Mouse (Mus musculus) spleen, postnatal 36 days (tissue): ENCODE measurements around the gene Kif22.
"Not testable (repeated sequence)": the region's sequence is repeated elsewhere in the genome, so short reads cannot be mapped to it uniquely, and the experiment has no call there.

ENCODE experiments used
- DNase-seq, 2 experiments: peaks; one replicate each; pipeline ENCODE4 v3.0.0; 2022; ENCODE audit warnings: low spot score in 2 of 2, mixed read lengths in 1 of 2

The Kif22 gene

DNA sequence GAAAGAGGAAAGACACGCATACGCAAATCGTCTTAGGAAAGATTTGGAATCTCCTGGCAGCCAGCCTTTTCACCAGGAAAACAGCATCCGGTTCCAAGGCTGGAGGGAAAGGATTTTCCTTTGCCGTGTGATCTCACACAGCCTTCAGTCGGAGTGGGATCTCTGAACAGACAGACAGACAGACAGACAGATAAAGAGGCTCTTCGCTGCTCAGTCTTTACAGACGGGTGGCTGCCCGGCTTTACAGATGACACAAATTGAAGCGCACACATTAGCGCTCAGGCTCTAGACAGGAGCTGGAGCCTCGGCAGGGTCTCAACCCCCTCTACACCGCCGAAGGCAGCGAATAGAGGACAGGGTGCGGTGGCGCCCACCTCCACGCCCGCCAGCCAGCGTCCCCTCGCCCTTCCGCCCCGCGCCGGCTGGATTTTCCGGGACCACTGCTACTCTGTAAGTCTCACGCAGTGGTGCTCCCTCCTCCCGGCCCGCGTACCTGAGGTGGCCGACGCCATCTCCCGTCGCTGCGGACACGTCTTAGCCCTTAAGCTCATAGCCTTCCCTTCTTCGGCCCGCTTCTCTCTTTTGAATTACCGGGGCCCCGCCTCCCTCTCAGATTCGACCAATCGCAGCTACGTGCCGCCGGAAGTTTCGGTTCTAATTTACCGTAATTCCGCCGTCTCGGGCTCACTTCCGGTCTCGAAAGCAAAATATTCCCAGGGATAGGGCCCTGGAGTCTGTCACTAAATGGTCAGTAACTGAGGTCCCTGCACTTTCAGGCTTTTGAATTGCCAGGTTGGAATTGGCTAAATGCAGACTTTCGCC lies at the start of gene Kif22:
Gene Kif22, minus strand, starts transcription at position 621 of the 822 bp plus-strand sequence.
- peak; percentile 84 to 90 for DNase-seq

DNA sequence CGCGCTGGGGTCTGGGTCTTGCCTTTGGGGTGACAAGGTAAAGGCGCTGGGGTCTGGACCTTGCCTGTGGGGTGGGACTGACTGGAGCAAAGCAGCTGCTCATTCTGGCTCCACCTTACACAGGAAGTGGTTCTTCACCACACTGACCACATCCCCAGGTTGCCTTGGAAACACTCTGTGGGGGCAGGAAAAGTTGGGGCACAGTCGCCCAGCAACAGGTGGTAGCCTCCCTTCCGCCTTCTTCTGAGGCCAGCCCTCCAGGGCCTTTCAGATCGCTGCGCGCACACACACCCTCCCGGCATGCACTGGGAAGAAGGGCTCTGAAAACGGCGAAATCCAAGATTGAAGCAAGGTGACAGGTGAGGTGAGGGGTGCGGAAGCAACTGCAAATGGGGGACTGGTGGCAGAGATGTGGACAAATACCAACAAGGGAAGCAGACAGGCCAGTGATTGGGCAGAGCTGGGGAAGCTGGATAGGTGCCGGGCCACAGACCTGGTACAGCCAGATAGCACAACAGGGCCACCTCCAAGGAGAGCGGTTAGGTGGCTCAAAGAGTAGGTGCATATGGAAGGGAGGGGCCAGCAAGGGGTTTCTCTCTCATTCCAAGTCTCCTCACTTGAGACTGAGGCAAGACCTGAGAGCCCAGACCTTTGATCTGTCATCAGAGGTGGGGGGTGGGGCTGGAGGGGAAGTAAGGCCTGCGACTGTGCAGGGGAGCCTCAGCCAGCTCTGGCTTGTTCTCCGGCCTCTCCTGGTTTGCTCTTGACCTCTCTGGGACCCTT lies 49.0 kb upstream of the Kif22 start, which contains the start of gene AI467606:
Gene AI467606, plus strand, starts transcription at position 246 of the 783 bp plus-strand sequence.
- peak; percentile 98 for DNase-seq

DNA sequence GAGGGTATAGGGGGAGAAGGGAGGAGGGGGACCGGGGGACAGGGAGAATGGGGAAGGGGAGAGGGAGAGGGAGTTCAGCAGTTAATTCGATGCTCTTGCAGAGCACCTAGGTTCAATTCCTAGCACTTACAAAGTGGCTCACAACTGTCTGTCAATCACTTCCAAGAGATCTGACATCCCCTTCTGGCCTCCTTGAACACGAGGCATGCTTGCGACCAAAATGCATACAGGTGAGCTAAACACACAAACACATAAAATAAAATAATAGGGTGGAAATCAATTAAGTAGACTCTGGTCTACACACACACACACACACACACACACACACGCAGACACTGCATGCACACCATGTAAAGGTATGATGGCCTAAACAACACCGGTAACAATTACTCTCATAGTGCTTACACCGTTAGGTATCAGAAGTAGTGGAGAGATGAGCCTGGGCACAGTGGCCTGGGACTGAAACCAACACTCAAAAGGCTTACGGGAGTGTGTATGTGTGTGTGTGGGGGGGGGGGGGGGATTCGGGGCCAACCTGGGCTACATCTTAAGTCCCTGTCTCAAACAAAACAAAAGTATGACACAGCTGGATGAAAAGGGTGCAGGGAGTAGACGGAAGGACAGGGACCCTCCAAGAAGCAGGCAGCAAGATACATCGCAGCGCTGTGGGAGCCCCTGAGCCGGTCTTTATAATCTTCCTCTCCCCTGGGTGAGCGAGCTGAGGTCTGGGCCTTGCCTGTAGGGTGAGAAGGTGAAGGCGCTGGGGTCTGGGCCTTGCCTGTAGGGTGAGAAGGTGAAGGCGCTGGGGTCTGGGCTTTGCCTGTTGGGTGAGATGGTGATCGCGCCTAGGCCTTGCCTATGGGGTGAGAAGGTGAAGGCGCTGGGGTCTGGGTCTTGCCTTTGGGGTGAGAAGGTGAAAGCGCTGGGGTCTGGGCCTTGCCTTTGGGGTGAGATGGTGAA lies 48.2 kb upstream of the Kif22 start:
- DNase-seq: peak in 1 of 2 experiments; percentile 27

DNA sequence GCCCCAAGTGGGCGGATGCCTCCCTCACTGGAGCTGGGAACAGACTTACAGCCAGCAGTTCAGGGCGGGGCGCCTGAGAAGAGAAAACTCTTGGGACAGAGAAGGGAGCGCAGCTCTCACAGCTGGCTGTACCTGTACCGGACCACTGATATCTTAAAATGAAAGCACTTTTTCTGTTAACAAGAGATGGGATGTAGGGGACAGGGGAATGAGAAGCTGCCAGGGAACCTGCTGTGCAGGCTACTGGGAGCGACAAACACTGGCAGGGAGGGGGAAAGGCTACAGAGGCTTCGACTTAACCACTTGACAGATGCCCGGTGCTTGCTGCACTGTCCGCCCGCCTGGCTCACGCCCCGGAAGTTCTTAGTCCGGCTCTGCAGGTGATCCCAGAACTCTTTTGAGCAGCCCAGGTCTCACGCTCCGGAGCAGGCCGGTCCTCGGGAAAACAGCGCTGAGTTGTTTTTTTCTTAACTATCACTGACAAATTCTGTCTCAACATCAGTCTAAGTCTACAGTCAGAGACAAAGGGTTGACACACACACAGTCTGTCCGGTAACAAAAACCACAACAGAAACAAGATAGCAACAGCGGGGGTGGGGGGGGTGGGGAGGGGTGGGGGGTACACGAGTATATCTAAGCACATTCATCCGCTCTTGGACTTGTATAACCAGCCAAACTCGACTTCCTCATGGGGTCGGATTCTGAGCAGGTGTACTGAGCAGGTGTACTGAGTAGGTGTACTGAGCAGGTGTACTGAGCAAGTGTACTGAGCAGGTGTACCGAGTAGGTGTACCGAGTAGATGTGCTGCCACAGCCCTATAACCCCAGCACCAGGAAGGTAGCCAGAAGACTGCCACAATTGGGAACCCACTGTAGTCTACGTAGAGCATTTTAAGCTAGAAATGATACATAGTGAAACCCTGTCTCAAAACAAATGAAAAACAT lies 46.9 kb upstream of the Kif22 start:
- peak; percentile 59 to 64 for DNase-seq

DNA sequence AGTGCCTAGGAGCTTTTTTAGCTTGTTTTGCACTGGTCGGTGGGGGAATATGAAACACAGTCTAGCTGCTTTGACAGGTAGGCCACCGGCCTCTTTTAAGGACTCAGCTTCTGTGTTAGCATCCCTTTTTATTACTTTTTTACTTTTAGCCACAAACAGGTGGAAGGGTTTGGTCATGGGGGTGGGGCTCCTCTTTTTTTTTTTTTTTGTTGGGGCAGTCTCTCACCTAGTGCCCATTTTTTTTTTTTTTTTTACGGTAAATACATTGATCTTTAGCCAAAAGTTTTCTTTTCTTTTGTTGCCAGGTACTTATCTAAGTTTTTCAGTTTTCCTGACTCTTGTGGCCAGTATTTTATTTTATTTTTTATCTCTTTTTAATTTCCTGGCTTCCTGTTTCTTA lies 45.8 kb upstream of the Kif22 start:
- DNase-seq: no peak

DNA sequence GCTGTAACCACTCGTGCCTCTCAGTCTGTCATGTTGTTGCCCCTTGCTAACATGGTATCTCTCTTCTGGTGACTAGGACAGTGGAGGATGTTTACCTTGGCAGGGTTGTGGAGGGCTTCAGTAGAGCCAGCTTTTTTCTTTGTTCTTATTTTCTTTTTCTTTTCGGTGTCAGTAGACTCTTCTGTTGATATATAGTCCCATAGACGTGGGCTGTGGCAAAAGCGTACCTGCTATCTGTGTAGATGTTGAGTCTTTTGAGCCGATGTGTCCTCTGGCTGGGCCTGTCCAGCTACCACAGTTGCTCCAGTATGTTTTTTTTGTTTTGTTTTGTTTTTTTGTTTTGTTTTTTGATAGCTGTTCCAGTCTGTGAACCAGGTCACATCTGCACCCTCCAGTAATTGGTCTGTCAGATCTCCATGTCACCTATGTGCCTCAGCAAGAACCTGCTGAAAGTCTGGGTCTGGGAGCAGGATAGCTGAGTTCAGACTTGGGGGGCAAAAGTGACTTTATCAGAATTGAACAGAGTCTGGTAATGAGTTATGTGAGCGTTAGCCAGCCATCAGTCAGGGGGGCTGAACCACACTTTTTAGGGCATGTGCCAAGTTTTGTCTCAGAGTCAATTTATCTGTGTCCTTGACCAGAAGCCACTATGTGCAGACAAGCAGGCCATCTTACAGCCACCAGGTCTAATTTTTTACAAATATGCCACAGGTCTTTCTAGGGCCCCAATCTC lies 45.2 kb upstream of the Kif22 start, which contains the start of gene Zg16:
Gene Zg16, minus strand, starts transcription at position 51 of the 733 bp plus-strand sequence.
- not testable (repeated sequence) for DNase-seq

DNA sequence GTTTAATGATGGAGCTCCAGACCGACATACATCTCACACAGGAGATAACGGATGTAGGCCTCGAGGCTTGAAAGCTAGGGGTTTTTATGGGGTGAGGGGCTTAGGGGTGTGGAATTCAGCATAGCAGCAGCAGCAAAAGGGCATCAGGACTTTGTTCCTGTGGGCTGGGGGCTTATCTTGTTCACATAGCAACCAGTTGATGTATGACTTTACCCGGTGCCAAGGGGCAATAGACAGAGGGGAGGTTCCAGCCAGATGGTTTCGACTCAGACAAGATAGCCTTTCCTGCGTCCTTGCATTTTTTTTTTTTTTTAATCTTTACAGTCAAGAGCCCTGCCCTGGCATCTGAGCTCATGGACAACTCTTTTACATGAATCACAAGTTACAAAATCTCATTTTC lies 43.5 kb upstream of the Kif22 start:
- DNase-seq: not testable (repeated sequence)

DNA sequence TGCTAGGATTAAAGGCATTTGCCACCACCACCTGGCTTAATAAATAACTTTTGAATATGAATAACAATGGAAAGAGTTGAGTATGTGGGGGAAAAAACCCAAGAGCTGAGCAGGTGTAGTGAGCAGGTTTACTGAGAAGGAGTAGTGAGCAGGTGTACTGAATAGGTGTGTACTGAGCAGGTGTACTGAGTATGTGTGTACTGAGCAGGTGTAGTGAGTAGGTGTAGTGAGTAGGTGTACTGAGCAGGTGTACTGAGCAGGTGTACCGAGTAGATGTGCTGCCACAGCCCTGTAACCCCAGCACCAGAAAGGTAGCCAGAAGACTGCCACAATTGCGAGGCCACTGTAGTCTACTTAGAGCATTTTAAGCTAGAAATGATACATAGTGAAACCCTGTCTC lies 42.5 kb upstream of the Kif22 start:
- DNase-seq: no peak

DNA sequence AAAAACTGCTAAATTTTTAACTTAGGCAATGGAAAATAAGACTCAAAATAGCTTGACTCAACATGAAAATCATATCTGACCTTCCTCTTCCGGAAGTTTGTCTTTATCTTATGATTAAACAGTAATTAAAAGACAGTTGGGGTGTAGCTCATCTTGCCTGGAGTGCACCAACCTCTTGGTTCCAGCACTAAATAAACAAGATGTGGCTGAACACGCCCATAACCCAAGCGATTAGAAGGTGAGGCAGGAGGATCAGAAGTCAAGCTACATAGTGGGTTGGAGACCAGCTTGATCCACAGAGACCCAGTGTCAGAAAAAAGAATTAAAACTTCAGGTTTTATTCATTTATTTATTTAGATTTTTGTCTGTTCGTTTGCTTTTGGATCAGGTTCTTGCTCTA lies 41.4 kb upstream of the Kif22 start:
- DNase-seq: no peak

DNA sequence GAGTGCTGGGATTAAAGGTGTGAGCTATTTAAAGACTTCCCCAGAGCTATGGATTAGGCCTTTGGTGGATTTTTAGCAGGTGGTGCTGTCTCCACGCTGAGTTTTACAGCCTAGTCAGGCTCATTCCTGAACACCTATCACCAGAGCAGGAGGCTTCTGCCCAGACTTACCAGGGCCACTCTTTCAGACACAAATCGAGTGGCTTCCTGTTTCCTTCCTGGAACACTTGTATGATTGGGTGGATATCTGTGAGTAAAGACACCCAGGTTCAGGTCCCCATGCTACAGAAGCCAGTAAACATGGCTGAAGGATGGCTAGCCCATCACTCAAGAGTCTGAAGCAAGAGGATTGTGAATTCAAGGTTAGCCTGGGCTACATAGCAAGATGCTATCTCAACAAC lies 40.7 kb upstream of the Kif22 start:
- no peak for DNase-seq

DNA sequence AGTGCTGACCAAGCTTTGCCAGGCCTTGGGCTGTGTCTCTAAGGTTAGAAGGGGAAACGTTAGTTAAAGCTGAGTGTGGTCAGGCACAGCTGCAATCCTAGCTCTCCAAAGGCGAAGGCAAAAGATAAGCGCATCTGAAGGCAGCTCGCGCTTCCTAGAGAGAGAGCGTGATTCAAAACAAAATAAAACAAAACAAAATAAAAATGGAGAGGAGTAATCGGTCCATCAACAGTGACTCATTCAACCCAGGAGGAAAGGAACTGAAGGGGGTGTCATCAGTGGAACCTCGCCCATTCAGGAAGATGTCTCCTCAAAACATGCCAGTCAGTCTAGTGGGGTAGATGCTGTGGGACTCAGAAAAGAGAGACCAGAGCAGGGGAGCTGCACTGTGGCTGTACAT lies 40.0 kb upstream of the Kif22 start:
- DNase-seq: no peak

DNA sequence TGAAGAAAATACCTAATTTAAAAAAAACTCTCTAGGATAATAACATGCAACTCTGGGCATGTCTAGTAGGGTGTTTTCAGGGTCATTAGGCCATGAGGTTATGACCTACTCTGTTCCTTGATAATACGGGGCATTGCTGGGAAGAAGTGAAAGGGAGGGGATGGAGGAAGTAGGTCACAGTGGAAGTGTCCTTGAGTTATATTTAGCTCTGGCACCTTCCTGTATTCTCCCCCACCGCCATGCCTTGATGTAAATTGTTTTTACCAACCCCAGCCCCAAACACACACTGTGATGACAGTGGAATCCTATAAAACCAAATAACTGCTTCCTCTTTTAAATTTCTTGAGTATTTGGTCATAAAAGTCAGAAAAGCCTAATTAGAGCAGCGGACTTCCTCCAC lies 37.8 kb upstream of the Kif22 start:
- peak in 1 of 2 experiments; percentile 15 for DNase-seq

DNA sequence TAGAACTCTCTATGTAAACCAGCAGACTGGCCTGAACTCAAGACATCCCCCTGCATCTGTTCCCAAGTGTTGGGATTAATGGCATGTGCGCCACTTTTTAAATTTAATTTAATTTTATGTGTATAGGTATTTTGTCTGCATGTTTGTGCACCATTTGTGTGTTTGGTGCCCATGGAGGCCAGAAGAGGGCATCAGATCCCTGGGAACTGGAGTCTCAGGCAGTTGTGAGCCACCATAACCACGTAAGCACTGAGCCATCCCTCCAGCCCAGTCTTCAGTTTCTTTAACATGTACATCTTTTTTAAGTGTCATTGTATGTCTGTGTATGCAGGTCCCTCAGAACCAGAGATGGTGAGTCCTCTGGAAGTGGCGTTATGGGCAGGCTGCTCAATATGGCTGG lies 35.4 kb upstream of the Kif22 start:
- DNase-seq: peak; percentile 29 to 45

DNA sequence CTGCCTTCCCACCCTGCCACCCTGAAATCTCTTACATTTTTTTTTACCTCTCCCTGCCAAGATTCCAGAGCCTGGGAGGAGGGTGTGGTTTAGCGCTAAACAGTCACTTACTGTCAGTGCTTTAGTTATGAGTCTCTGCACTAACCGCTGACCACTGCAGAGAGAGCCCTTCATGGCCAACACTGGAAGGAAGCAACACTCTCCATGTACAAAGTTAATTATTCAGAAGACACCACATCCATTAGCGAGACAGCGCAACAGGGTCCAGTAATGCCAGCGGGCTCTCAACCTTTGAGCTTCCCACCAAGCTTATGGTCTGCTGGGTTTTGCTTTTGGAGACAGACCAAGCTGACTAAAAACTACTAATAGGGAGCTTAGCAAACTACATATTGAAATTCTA lies 33.9 kb upstream of the Kif22 start:
- no peak for DNase-seq

DNA sequence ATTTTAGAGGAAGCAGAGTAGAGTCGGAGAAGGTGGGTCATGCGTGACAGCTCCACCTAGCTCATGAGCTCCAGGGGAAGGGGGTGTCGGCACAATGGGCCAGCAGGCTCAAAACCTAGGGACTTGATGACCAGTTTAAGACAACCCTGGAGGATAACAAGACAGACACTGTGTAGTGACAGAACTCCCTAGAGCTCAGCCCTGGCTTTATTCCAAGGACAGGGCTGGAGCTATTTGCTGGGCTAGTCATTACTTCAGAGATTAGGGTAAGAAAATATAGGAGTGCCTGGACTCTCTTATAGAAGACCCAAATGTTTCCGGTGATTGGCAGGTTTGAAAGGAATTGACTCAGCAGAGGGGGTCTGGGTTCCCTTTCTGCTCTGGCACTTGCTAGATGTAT lies 30.9 kb upstream of the Kif22 start:
- no peak for DNase-seq

DNA sequence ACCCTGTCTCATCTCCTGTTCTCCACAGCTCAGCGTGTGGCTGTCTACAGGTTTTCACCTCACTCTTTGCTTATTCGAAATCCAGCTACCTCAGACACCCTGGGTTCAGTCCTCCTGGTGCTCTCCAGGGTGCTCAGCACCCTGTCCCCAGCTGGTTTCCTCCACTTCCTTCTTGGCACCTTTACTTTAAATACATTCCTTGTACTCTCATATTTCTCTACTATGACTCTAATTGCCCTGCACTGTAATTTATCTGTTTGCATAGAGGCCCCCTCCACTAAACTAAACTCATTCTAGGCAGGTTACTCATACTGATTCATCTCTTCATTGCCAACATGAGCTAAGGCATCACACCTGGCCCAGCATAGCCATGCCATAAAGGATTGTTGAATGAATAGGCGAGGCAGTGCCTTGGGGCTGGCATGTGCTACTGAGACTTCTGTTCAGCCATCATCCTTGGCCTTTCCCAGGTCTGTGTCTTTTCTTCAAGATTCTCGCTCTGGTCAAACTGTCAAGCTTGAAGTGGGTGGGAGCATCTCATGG lies 28.7 kb upstream of the Kif22 start:
- DNase-seq: no peak

DNA sequence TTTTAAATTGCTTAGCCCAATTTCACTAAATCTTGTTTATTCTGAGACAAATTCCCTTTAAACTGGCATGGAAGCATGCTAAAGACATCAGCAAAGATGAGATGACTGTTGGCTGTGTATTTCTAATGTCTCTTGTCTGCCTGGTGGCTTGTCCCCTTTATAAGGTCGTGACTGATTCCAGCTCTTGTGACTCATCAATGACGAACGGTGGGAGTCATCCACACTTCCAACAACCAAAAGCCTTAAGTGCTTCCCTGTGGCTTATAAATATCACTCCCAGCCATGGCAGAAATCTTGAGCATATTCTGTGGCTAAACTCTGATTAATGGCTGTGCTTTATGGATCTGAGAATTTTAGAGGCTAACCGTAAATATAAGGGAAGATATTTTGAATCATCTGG lies 24.0 kb upstream of the Kif22 start:
- no peak for DNase-seq

DNA sequence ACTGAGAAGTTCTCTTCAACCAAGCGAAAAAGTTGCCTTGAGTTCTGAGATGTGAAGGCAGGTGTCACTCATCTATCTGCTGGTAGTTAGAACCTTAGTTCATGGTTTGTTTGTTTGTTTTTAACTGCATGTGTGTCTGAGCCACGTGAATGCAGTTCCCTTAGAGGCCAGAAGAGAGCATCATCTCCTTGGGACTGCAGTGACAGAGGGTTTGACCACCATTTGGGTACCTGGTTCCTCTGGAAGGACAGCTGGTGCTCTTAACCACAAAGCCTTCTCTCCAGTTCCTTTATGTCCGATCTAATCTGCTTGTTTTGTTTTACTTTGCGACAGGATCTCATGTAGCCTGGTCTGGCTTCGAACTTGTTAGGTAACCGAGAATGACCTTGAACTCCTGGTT lies 23.3 kb upstream of the Kif22 start:
- no peak for DNase-seq

DNA sequence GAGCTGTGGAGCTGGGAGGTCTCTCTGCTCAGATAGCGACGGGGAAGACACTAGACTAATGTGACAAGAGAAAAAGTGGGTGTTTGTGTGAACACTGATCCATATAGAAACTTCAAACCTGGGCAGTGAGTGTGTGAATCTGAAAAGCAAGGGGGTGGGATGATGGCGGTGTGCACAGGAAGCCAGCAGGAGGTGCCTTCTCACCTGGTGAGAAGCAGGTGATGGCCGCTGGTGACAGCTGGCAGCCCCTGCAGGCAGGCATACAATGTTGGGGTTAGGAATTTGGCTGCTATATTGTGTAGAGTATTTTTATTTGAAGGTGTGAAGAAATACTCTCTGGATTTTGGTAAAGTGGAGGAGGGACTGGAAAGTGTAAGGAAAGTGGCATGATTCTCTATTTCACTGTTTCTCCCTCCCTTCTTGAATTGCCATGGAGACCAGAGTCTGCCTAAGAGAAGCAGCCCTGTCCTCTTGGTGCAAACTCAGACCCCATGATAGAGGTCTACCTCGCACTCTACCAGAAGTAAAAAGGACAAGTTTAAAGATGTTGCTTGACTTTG lies 12.8 kb upstream of the Kif22 start:
- no peak for DNase-seq
